Mouse (Mus musculus): ENCODE measurements around the gene Calr3.
A peak's percentile ranks its signal among the peaks of the same experiment; 100 is the strongest.

Calr3 gene

DNA sequence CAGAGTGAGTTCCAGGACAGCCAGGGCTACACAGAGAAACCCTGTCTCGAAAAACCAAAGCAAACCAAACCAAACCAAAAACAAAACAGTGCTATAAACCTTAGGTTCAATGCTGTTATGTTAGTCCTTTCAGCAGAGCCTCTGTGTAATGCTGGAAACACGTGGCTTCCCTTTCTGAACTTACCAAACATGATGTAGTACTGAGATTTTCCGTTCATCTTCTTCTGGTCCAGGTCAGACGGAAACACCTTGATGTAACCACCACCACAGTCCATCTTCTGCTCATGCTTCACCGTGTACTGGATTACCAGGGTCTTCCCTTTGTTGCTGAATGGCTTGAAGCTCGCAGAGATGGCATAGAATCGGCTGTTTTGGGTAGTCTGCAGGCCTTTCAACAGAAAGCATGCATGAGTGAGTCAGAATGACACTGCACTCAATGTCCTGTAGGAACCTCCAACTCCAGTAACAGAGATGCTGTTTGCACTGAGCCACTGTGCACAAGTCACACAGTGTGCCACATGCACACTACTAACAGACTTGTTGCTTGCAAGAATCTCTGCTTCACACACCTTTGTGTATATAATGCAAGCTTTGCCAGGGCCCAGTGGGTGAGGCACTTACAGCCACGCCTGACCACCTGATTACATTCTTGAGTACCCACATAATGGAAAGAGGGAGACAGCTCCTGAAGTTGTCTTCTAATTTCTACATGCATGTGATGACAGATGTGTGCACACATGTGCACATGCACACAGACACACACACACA lies 5.2 kb downstream of the Calr3 start:
- DNase-seq (ENCODE audit: low spot score in 2 of 2): no peak

- DNase-seq (ENCODE audit: low spot score in 2 of 2): no peak
These were observed 8.7 kb downstream of the Calr3 start for GRCm38 (mm10) chr8:72434952-72435351.

- no peak for DNase-seq (ENCODE audit: low spot score in 2 of 2)
These were observed 14.0 kb downstream of the Calr3 start for GRCm38 (mm10) chr8:72429676-72430075.

DNA sequence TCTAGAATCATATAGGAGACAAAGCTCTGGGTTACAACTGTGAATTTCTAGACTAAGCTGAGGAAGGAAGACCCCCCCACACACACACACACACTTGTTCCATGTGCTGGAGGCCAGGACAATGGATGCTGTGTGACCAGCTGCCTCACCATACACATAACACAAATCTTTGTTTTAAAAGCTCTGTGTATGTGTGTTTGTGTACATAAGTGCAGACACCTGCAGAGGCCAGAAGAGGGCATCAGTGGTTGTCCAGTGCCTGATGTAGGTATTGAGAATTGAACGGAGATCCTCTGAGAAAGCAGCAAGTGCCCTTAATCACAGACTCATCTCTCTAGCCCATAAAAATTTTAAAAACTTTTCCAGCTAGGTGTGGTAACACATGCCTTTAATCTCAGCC lies 20.7 kb downstream of the Calr3 start:
- DNase-seq (ENCODE audit: low spot score in 2 of 2): no peak

- DNase-seq (ENCODE audit: low spot score in 2 of 2): peak; percentile 97 to 99
These were observed 22.0 kb downstream of the Calr3 start, which contains the start of gene Eps15l1 for GRCm38 (mm10) chr8:72421362-72422335. Gene Eps15l1 (minus strand): TSS chr8:72421460.

DNA sequence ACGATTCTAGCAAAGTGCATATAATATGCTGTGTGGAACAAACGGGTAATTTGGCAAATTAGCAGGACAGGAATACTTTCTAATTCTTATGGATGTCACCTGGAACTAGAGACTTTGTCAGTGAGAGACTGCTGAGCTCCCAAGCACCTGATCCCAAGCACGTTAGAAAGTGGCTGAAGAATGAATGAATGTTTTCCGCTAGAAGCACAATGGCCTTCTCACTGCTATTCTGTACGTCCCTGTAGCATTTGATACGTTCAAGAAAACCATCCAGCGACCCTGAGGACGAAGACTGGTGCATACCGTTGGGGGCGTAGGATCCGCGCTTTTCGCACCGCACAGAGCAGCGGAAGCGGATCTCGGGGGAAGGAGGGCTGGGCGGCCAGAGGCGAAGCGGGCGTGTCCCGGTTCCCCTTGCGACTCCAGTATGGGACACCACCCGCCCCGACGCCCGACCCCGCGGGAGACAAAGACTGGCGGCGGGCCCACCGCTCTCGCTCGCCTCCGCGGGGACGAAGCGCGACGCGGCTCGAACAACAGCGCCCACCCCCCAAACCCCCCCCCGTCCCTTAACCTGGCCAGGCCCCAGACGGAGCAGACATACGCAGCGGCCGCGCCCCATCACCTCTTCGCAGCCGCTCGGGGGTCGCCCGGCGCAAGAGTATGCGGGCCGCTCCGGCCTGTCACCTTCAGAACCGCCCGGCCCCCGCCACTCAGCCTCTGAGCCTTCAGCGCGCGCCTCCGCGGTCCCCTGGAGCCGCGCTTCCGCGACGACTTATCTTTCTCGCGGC lies 22.9 kb downstream of the Calr3 start:
- peak in 1 of 2 experiments; percentile 31 for DNase-seq (ENCODE audit: low spot score in 2 of 2)

- DNase-seq (ENCODE audit: low spot score in 2 of 2): no peak
These were observed 25.6 kb downstream of the Calr3 start for GRCm38 (mm10) chr8:72418073-72418472.

- no peak for DNase-seq (ENCODE audit: low spot score in 2 of 2)
These were observed 28.4 kb downstream of the Calr3 start for GRCm38 (mm10) chr8:72415252-72415651.

DNA sequence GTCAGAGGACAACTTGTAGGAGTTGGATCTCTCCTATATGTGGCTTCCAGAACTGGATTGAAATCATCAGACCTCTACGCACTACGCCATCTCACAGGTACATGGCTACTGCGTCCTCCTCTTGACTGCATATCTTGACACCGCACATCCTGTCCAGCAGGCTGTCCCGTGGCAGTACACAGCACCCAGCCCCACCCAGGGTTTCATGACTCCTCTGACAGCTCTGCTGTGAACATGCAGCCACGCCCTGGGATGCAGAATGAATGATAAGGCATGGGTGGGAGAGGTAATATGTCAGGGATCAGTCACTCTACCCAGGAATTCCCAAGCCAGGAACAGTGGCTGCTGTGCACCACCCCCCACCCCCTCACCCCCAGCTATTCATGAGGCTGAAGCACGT lies 29.8 kb downstream of the Calr3 start:
- DNase-seq (ENCODE audit: low spot score in 2 of 2): no peak

GRCm38 (mm10) chr8:72409443-72409842 lies 34.2 kb downstream of the Calr3 start:
- no peak for DNase-seq (ENCODE audit: low spot score in 2 of 2)

DNA sequence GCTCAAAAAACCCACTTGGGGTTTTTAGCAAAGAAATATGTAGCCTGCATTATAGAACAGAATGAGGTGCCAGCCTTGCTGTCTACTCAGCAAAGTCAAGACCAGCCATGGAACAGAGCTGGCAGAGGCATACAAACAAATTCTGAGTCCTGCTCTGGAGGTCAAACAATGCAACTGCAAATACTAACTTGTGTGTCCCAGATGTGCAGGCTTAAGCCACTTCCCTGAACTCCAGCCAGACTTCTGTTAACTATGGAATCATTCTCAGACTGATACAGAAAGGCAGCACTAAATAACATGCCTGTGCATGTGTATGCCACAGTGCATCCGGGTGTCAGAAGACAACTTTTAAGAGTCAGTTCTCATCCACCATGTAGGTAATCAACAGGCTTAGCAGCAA lies 35.8 kb downstream of the Calr3 start:
- DNase-seq (ENCODE audit: low spot score in 2 of 2): no peak

GRCm38 (mm10) chr8:72402981-72403380 lies 40.7 kb downstream of the Calr3 start:
- DNase-seq (ENCODE audit: low spot score in 2 of 2): no peak

- DNase-seq (ENCODE audit: low spot score in 2 of 2): no peak
These were observed 42.3 kb downstream of the Calr3 start for GRCm38 (mm10) chr8:72401381-72401780.

DNA sequence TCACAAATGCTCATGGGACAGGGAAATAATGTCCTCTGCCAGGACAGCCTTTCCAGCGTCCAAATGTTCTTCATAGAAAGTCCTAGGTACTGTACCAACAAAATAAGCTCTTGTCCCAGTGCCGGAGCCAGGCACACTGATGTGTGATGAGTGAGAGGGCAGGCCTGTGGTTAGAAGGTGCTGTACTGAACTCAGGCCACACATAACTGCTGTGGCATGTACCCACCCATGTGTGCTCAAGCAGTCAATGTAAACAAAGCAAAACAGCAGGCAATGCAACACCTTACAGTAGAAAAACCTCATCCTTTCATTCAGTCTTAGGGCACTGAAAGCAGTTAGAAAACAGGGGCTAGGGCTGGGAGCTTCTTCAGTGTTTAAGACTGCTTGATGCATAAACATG lies 57.9 kb downstream of the Calr3 start:
- DNase-seq (ENCODE audit: low spot score in 2 of 2): no peak

GRCm38 (mm10) chr8:72382395-72382794 lies 61.3 kb downstream of the Calr3 start:
- no peak for DNase-seq (ENCODE audit: low spot score in 2 of 2)

DNA sequence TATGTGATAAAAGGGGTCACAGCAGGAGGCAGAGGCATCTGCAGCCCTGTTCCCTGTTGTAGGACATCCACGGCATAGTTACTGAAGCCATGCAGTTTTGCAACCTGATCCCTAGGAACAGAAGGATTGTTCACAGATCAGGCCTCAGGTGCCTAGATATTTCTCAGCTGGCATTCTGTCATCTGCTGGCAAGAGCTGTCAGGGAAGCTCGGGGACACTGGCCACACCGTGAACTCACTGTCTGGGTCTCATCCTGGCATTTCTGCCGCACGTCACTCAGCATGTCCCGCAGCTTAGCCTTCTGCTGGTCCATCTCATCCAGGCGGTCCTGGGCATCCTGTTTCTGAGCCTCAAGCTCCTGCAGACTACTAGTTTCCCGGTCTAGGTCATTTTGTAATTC lies 63.0 kb downstream of the Calr3 start:
- no peak for DNase-seq (ENCODE audit: low spot score in 2 of 2)

GRCm38 (mm10) chr8:72376900-72377299 lies 66.8 kb downstream of the Calr3 start:
- DNase-seq (ENCODE audit: low spot score in 2 of 2): no peak

DNA sequence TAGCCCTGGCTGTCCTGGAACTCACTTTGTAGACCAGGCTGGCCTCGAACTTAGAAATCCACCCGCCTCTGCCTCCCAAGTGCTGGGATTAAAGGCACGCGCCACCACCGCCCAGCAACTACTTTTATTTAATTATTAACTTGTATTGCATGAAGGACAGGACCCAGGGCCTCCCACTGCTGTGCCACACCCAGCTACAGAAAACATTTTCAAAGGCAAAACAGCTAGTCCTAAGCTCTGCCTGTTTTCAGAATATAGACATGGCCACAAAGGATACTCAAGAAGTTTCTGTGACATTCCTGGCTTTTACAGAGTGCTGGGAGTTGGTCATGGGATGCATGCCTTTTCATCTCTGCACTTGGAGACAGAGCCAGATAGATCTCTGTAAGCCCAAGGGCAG lies 67.4 kb downstream of the Calr3 start:
- no peak for DNase-seq (ENCODE audit: low spot score in 2 of 2)

DNA sequence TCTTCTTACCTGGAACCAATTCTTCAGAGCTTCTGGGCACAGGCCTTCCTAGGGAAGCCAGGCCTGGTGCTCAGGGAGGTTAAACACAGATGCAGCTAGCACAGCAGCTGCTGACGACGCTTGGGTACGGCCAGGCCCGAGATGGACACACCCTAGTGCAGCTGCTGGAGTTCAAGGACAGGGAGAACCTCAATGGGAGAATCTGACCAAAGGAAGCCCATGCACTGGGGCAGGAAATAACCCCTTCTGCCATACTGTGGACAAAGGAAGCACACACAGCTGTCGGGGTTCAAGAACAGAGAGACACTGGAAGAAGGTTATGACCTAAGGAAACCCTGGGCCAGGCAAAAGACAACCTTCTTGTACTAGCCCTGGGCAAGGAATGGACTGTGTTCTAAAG lies 68.5 kb downstream of the Calr3 start:
- DNase-seq (ENCODE audit: low spot score in 2 of 2): no peak

All from left cerebral cortex, adult 9 months (tissue).